In the genomic region with DNA sequence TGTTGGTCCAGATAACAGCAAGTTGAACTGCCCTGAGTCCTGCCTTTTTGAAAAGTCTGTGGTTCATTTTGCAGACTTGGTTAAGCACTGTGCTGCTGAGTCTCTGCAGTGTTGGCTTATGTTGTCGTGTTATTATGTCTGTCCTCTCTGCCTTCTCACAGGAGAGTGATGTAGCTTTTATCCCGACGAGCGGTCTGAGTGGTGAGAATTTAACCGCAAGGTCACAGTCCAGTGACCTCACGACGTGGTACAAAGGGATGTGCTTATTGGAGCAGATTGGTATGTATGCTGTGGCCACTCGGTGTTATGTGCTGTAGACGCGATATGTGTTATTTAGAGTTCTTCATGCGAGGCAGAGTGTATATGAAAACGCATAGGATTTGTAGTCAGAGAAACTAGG, we compare ENCODE assay signal across 29 mouse cellular contexts. TPM values are rescaled to one million over a fixed set of nuclear protein-coding genes. Genes with fewer than 3 reads are reported as not detected.
DNase-seq lines count a peak whose midpoint lies in the region; ATAC-seq lines count a peak whose summit lies in the region.
"Had no signal": no experiment of that assay in that cellular context is flagged by ENCODE, and none has a peak within 500 bp of the region (broad histone marks: within the 10 kb centered on the region; RNA-seq: fewer than 3 reads in every experiment).

No protein-coding gene starts in this region.

- H3K4me1 ChIP-seq in kidney, embryonic 16.5 days (ENCODE audit: insufficient read depth, low read length) = no peaks in the 10 kb centered on the region
- H3K4me1 ChIP-seq: forebrain, embryonic 10.5 days; forebrain, embryonic 13.5 days; heart, embryonic 12.5 days; heart, embryonic 15.5 days had no signal

- no peak overlapping the region for H3K4me2 ChIP-seq in kidney, embryonic 16.5 days (replicated peaks; ENCODE audit: low read depth, low read length)
- H3K4me2 ChIP-seq: forebrain, embryonic 13.5 days; heart, embryonic 12.5 days; heart, embryonic 15.5 days; hindbrain, embryonic 14.5 days had no signal

- no peak overlapping the region for H3K27ac ChIP-seq in kidney, embryonic 16.5 days (ENCODE audit: low read length)
- H3K27ac ChIP-seq: forebrain, embryonic 10.5 days; forebrain, embryonic 13.5 days; gastrocnemius, adult 2 months; heart, embryonic 15.5 days; hindbrain, embryonic 14.5 days; hindbrain, postnatal 0 days had no signal

- no peak overlapping the region for H3K9ac ChIP-seq in kidney, embryonic 16.5 days (replicated peaks; ENCODE audit: low read length)
- H3K9ac ChIP-seq: forebrain, embryonic 13.5 days; heart, embryonic 12.5 days; heart, embryonic 15.5 days; hindbrain, embryonic 14.5 days had no signal

- H3K36me3 ChIP-seq in kidney, embryonic 16.5 days (ENCODE audit: insufficient read depth, low read length) = peaks cover 47% of the 10 kb centered on the region

- H3K27me3 ChIP-seq in kidney, embryonic 16.5 days (ENCODE audit: insufficient read depth, low read length) = no peaks in the 10 kb centered on the region
- H3K27me3 ChIP-seq: forebrain, embryonic 13.5 days; heart, embryonic 12.5 days; heart, embryonic 15.5 days had no signal

- H3K9me3 ChIP-seq in kidney, embryonic 16.5 days (ENCODE audit: low read length) = no peaks in the 10 kb centered on the region
- H3K9me3 ChIP-seq: forebrain, embryonic 10.5 days; forebrain, embryonic 13.5 days; heart, embryonic 12.5 days; heart, embryonic 15.5 days had no signal

- peak; percentile 34 for DNase-seq in embryo, embryonic 10 days (ENCODE audit: low spot score)
- no peak for DNase-seq in embryo, embryonic 9.5 days (ENCODE audit: extremely low spot score)
- DNase-seq in kidney, adult 11 months = no peak
- peak; percentile 77 for DNase-seq in Muller cell, postnatal 12 days (ENCODE audit: inconsistent ontology term)
- peak; percentile 17 for DNase-seq in retina, postnatal 1 day
- no peak for DNase-seq in adrenal gland, postnatal 4 days (ENCODE audit: low spot score in 2 of 2)
- DNase-seq: adrenal gland, adult 2 months; adrenal gland, postnatal 14 days; cerebellum, adult 18-20 months; cerebellum, adult 9-11 months; cerebellum, postnatal 25 days; embryo, embryonic 11 days; gastrocnemius, adult 2 months; gastrocnemius, postnatal 14 days; heart, adult 18-20 months; heart, postnatal 10 days; heart, postnatal 36 days had no signal

- ATAC-seq in kidney, embryonic 16.5 days (ENCODE audit: low FRiP score, low TSS enrichment) = peak; percentile 35; the same call in 1 of the 2 replicates
- ATAC-seq: forebrain, embryonic 13.5 days; forebrain, embryonic 16.5 days; hindbrain, postnatal 0 days; inflammation-experienced regulatory T-cells, adult 6 months had no signal

- 63% methylated on average over 12 of the region's 12 CpGs for WGBS in kidney, embryonic 16.5 days

- H3K4me3 ChIP-seq in kidney, embryonic 16.5 days (ENCODE audit: low read length) = no peak overlapping the region
- H3K4me3 ChIP-seq: forebrain, embryonic 10.5 days; forebrain, embryonic 13.5 days; gastrocnemius, adult 2 months; heart, embryonic 12.5 days; heart, embryonic 15.5 days had no signal

RNA-seq across cellular contexts. Expression of a gene that starts 25.3 kb away (rescaled TPM):
- 4.5 and 5.1 TPM in 2 replicates for polyA plus RNA-seq in kidney, embryonic 16.5 days (2015; fragmentation: Nextera tagmentation; extraction: Ambion mirVana)
- total RNA-seq in adrenal gland, postnatal 4 days (2021) = 10 to 100 TPM in 1 of 2 experiments, under 1 TPM in 1; 0.78 to 11.8 TPM
- total RNA-seq: common myeloid progenitor, adult 5-6 weeks; gastrocnemius, adult 2 months; gastrocnemius, postnatal 14 days; heart, adult 18-20 months; heart, postnatal 10 days; heart, postnatal 36 days; hindbrain, postnatal 0 days had no signal
- polyA plus RNA-seq: adrenal gland, adult 2 months; embryonic facial prominence, embryonic 11.5 days; embryonic facial prominence, embryonic 14.5 days; forebrain, embryonic 10.5 days; forebrain, embryonic 16.5 days; heart, embryonic 15.5 days; hindbrain, embryonic 14.5 days; hindbrain, postnatal 0 days; inflammation-experienced regulatory T-cells, adult 6 months had no signal

RNA-seq across cellular contexts. Expression of a gene that starts 56.0 kb away (rescaled TPM):
- polyA plus RNA-seq in kidney, embryonic 16.5 days (2015; fragmentation: Nextera tagmentation; extraction: Ambion mirVana) = 99.8 and 99.9 TPM in 2 replicates
- 10 to 100 TPM; 68.9 to 70.3 TPM for total RNA-seq in adrenal gland, postnatal 4 days (2021)

Comparison
In these comparisons a context has a peak if more than half of its experiments do, and no peak if none do; other contexts are left out.
1. DNase-seq: peak in embryo, embryonic 10 days (single experiment), Muller cell, postnatal 12 days (single experiment) and retina, postnatal 1 day (single experiment); none in embryo, embryonic 9.5 days (single experiment), kidney, adult 11 months (single experiment) and adrenal gland, postnatal 4 days (0 of 2).